Mouse (Mus musculus): ENCODE results near the gene Snx17. TPM values are rescaled to one million over a fixed set of nuclear protein-coding genes. Genes with fewer than 3 reads are reported as not detected.
A peak's percentile ranks its signal among the peaks of the same experiment; 100 is the strongest.
"Not testable (repeated sequence)": the region's sequence is repeated elsewhere in the genome, so short reads cannot be mapped to it uniquely, and the experiment has no call there.

Gene Snx17
- polyA plus RNA-seq, 1 experiment from 2014 or later, result 135 TPM

DNA sequence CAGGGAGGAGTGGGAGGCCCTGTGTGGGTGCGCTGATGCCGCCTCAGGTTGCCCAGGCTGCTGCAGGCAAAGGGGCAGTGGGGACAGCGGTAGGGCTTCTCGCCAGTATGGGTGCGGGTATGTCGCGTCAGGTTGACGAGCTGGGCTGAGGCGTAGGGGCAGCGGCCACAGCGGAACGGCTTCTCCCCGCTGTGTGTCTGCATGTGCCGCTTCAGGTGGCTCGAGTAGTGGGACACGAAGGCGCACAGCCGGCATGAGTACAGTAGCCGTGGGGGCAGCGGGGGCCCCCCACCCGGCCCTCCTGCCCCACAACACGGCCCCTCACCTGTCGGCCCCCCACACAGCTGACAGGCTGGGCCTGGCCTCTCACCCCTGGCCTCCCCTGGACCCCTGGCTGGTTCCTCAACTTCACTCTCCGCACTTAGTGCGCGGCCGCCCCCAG is 7.3 kb downstream of the Snx17 start:
- no peak overlapping the region for H3K27ac ChIP-seq (ENCODE audit: low read depth, low read length)

DNA sequence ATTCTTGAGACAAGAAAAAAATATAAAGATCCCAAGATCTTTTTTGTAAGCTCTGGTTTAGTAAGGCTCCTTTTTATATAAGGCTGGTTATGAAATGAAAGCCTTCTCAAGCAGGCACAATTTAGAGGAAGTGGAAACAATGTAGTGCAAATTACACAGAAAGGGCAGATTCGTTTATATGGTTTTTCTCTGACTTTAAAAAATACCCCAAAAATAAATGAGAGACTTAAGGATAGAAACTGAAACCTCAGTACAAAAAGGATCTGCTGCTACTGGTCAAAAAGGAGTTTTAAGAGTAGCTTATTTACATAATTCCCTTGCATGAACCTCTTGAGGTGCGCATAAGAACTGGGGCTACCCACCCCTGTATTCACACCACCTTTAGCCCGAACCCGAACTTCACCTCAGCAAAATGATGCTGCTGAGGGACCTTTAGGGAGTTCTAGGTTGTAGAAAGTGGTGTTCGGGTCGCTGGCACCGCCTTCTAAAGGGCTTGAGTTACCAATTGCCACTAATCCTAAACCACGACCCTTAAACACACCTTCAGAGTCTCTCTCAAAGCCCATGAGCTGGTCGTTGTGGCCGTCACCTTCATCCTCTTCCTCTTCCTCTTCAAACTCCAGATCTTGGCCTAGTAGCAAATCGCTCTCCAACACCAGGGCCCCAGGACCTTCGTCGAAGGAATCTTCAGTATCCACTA is 8.2 kb downstream of the Snx17 start:
- 21% methylated on average over 13 of the region's 13 CpGs for WGBS
- peak overlapping the region; percentile 76; the same call in 1 of the 2 replicates for H3K27ac ChIP-seq (ENCODE audit: low read depth, low read length)
- DNase-seq (ENCODE audit: low spot score) (peak; percentile 4), ATAC-seq (no peak)
- H3K36me3 ChIP-seq (ENCODE audit: control insufficient read depth, insufficient read depth, low read length), result peaks cover 83% of the 10 kb centered on the region
- H3K4me3 ChIP-seq (ENCODE audit: low read depth, low read length), result peak overlapping the region; percentile 86
- peak overlapping the region; percentile 95 for H3K4me2 ChIP-seq (ENCODE audit: low read length)
- H3K27me3 ChIP-seq (replicated peaks; ENCODE audit: control insufficient read depth, insufficient read depth, low read length), result no peaks in the 10 kb centered on the region
- H3K9ac ChIP-seq (ENCODE audit: low read length), result peak overlapping the region; percentile 93
- H3K9me3 ChIP-seq (replicated peaks; ENCODE audit: control insufficient read depth, low read length), result 0 out of 2 replicates have a peak, but pooled peaks cover 3% of the 10 kb centered on the region
- peaks cover 15% of the 10 kb centered on the region for H3K4me1 ChIP-seq (ENCODE audit: control insufficient read depth, insufficient read depth, low read length)

More for the DNA sequence above, 7.3 kb downstream of the Snx17 start:
- no peak overlapping the region for H3K4me2 ChIP-seq (ENCODE audit: low read length)
- 90% methylated on average over 27 of the region's 27 CpGs for WGBS
- H3K4me3 ChIP-seq (ENCODE audit: low read depth, low read length), result 0 out of 2 replicates have a peak overlapping the region, but pooled peaks have one; percentile 86
- H3K9ac ChIP-seq (ENCODE audit: low read length), result no peak overlapping the region
- H3K36me3 ChIP-seq (ENCODE audit: control insufficient read depth, insufficient read depth, low read length), result peaks cover 83% of the 10 kb centered on the region
- no peaks in the 10 kb centered on the region for H3K27me3 ChIP-seq (replicated peaks; ENCODE audit: control insufficient read depth, insufficient read depth, low read length)
- DNase-seq (ENCODE audit: low spot score), result no peak
- H3K4me1 ChIP-seq (ENCODE audit: control insufficient read depth, insufficient read depth, low read length), result peaks cover 15% of the 10 kb centered on the region
- ATAC-seq, result no peak
- 0 out of 2 replicates have a peak, but pooled peaks cover 3% of the 10 kb centered on the region for H3K9me3 ChIP-seq (replicated peaks; ENCODE audit: control insufficient read depth, low read length)

DNA sequence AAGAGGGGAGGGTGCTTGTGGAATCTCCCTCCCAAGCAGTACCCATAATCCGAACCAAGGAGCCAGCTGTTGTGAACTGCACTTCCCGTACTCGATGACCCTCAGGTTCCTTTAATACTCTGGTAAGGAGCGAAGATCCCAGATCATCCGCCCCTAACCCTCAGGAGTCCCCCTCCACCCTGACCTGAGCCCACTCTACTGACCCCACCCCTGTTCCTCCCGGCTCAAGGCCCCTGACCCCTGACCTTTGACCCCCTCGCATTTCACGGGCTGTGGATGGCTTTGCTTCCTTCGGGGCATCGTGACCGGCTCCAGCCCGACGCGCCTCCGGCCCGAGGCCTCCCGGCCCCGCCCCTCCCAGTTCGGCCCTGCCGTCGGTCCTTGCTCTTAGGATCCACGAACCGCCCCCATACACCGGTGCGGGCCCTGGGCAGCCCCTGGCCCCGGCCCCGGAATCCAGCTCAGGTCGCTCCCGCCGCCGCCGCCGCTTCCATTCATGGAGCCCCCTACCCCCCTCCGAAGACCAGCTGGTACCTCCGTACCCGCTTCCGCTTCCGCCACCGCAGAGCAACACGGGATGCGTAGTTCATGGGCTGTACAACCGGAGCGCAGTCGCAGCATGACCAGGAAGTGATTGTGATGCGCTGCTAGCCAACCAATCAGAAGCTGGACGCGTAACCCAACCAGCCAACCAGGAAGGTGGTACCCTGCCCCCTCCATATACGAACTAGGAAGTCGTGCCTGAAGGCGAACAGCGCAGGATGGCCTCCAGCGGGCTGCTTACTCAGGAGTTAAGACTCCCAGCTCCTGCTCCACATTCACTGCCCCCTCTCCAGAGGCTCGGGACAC is 8.9 kb downstream of the Snx17 start, which contains the start of gene Zfp513:
Zfp513 (minus strand) TSS at position 562 of the 849 bp plus-strand sequence.
- Histone ChIP-seq H3K4me2 (ENCODE audit: low read length) (peak within 1 kb of the TSS; percentile 95), H3K9me3 (replicated peaks; ENCODE audit: control insufficient read depth, low read length) (0 out of 2 replicates have a peak, but pooled peaks cover 3% of the 10 kb centered on the region), H3K4me1 (ENCODE audit: control insufficient read depth, insufficient read depth, low read length) (peaks cover 15% of the 10 kb centered on the region), H3K27me3 (replicated peaks; ENCODE audit: control insufficient read depth, insufficient read depth, low read length) (no peaks in the 10 kb centered on the region), H3K36me3 (ENCODE audit: control insufficient read depth, insufficient read depth, low read length) (peaks cover 83% of the 10 kb centered on the region), H3K27ac (ENCODE audit: low read depth, low read length) (peak within 1 kb of the TSS; percentile 82), H3K4me3 (ENCODE audit: low read depth, low read length) (peak within 1 kb of the TSS; percentile 86), H3K9ac (ENCODE audit: low read length) (peak within 1 kb of the TSS; percentile 93)
- WGBS, result under 1% methylated on average over 53 of the region's 53 CpGs
- ATAC-seq, result peak; percentile 98
- peak; percentile 99 for DNase-seq (ENCODE audit: low spot score)

DNA sequence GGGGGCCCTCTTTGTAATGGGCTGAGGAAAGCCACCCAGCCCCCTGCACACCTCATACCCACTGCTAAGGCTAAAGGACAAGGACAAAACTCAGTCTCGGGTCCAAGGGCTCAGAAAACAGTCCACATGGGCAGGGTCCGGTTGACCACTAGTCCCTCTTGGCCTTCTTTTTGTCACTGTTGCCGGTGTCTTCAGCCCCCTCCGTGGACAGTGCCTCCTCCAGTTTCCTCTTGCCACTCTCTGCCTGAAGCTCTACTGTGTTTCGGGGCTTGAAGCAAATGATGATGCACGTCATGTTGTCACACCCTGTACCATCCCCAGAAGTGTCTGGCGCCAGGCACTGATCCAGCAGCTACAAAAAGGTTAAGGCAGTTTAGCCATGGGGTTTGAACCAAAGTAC is 9.9 kb downstream of the Snx17 start:
- H3K9ac ChIP-seq (ENCODE audit: low read length), result peak overlapping the region; percentile 52; the same call in 1 of the 2 replicates
- H3K4me2 ChIP-seq (ENCODE audit: low read length), result peak overlapping the region; percentile 70
- DNase-seq (ENCODE audit: low spot score), result no peak
- 85% methylated on average over 7 of the region's 7 CpGs for WGBS
- H3K9me3 ChIP-seq (replicated peaks; ENCODE audit: control insufficient read depth, low read length), result 0 out of 2 replicates have a peak, but pooled peaks cover 3% of the 10 kb centered on the region
- H3K36me3 ChIP-seq (ENCODE audit: control insufficient read depth, insufficient read depth, low read length), result peaks cover 83% of the 10 kb centered on the region
- H3K27me3 ChIP-seq (replicated peaks; ENCODE audit: control insufficient read depth, insufficient read depth, low read length), result no peaks in the 10 kb centered on the region
- peaks cover 15% of the 10 kb centered on the region for H3K4me1 ChIP-seq (ENCODE audit: control insufficient read depth, insufficient read depth, low read length)
- peak overlapping the region; percentile 82; the same call in 1 of the 2 replicates for H3K27ac ChIP-seq (ENCODE audit: low read depth, low read length)
- no peak for ATAC-seq
- peak overlapping the region; percentile 86; the same call in 1 of the 2 replicates for H3K4me3 ChIP-seq (ENCODE audit: low read depth, low read length)

DNA sequence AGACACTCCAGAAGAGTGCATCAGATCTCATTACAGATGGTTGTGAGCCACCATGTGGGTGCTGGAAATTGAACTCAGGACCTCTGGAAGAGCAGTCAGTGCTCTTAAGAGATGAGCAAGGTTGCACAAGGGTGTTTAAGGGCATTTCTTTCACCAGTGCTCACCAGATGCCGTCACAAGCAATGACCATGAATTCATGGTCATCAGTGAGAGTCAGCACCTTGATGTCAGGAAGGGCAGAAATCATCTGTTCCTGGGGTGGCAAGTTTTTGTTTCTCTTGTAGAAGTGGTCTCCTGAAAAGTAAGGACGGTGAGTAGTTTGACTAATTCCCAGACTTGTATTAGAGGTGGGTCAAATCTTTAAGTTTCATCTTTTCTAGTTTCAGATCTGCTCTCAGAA is 10.8 kb downstream of the Snx17 start:
- ATAC-seq, result no peak
- 93% methylated on average over 2 of the region's 2 CpGs for WGBS
- no peak overlapping the region for H3K9ac ChIP-seq (ENCODE audit: low read length)
- peaks cover 74% of the 10 kb centered on the region for H3K36me3 ChIP-seq (ENCODE audit: control insufficient read depth, insufficient read depth, low read length)
- no peaks in the 10 kb centered on the region for H3K27me3 ChIP-seq (replicated peaks; ENCODE audit: control insufficient read depth, insufficient read depth, low read length)
- no peak for DNase-seq (ENCODE audit: low spot score)
- 0 out of 2 replicates have a peak, but pooled peaks cover 3% of the 10 kb centered on the region for H3K9me3 ChIP-seq (replicated peaks; ENCODE audit: control insufficient read depth, low read length)
- H3K4me2 ChIP-seq (ENCODE audit: low read length), result no peak overlapping the region
- H3K4me3 ChIP-seq (ENCODE audit: low read depth, low read length), result no peak overlapping the region
- no peak overlapping the region for H3K27ac ChIP-seq (ENCODE audit: low read depth, low read length)
- peaks cover 15% of the 10 kb centered on the region for H3K4me1 ChIP-seq (ENCODE audit: control insufficient read depth, insufficient read depth, low read length)

DNA sequence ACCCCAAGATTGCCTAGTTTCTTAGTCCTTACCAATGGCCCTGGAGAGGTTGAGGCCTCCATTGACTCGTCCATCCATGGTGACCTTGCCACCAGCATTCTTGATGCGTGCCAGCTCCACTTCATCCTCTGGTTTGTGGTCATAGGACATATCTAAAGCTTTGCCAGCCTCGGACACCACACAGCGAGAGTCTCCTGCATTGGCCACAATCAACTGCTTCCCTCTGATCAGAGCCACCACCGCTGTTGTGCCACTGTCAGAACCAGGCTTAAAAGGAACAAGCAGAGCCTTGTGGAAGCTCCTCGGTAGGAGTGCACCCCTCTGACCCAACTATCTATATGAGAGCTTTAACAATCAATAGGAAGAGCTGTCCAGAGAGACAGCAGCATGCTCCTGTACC is 11.4 kb downstream of the Snx17 start:
- H3K9ac ChIP-seq (ENCODE audit: low read length), result no peak overlapping the region
- peaks cover 15% of the 10 kb centered on the region for H3K4me1 ChIP-seq (ENCODE audit: control insufficient read depth, insufficient read depth, low read length)
- 95% methylated on average over 6 of the region's 6 CpGs for WGBS
- no peaks in the 10 kb centered on the region for H3K27me3 ChIP-seq (replicated peaks; ENCODE audit: control insufficient read depth, insufficient read depth, low read length)
- no peak overlapping the region for H3K4me3 ChIP-seq (ENCODE audit: low read depth, low read length)
- H3K9me3 ChIP-seq (replicated peaks; ENCODE audit: control insufficient read depth, low read length), result 0 out of 2 replicates have a peak, but pooled peaks cover 3% of the 10 kb centered on the region
- peaks cover 69% of the 10 kb centered on the region for H3K36me3 ChIP-seq (ENCODE audit: control insufficient read depth, insufficient read depth, low read length)
- ATAC-seq (no peak), DNase-seq (ENCODE audit: low spot score) (no peak)
- H3K27ac ChIP-seq (ENCODE audit: low read depth, low read length), result no peak overlapping the region
- H3K4me2 ChIP-seq (ENCODE audit: low read length), result no peak overlapping the region

DNA sequence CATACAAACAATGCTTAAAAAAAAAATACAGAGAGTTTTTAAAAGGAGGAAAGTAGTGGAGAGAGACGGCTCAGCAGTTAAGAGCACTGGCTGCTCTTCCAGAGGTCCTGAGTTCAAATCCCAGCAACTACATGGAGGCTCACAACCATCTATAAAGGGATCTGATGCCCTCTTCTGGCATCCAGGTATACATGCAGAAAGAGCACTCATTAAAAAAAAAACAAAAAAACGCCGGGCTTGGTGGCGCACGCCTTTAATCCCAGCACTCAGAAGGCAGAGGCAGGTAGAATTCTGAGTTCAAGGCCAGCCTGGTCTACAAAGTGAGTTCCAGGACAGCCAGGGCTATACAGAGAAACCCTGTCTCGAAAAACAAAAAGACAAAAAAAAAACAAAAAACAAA is 23.5 kb downstream of the Snx17 start:
- not testable (repeated sequence) for H3K4me2 ChIP-seq (ENCODE audit: low read length); H3K4me1 ChIP-seq (ENCODE audit: control insufficient read depth, insufficient read depth, low read length); DNase-seq (ENCODE audit: low spot score); H3K9me3 ChIP-seq (replicated peaks; ENCODE audit: control insufficient read depth, low read length); H3K27me3 ChIP-seq (replicated peaks; ENCODE audit: control insufficient read depth, insufficient read depth, low read length); H3K27ac ChIP-seq (ENCODE audit: low read depth, low read length); H3K9ac ChIP-seq (ENCODE audit: low read length); ATAC-seq; H3K36me3 ChIP-seq (ENCODE audit: control insufficient read depth, insufficient read depth, low read length); H3K4me3 ChIP-seq (ENCODE audit: low read depth, low read length)
- 87% methylated on average over 6 of the region's 6 CpGs for WGBS

DNA sequence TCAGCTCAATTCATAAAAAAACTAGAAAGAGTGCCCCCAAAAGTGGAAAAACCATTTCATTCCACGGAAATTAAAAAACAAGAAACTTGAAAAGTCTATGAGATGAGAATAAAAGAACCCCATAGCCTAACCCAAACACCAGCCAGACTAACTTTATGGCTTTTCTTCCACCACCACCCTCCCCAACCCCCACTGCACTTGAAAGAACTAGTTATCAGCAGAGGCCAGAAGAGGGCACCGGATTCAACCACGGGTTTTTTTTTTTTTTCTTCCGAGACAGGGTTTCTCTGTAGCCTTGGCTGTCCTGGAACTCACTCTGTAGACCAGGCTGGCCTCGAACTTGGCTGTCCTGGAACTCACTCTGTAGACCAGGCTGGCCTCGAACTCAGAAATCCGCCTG is 25.3 kb downstream of the Snx17 start:
- no peak overlapping the region for H3K4me2 ChIP-seq (ENCODE audit: low read length)

More for the DNA sequence above, 25.3 kb downstream of the Snx17 start:
- Histone ChIP-seq H3K9ac (ENCODE audit: low read length) (no peak overlapping the region), H3K4me1 (ENCODE audit: control insufficient read depth, insufficient read depth, low read length) (peaks cover 5% of the 10 kb centered on the region; the same call in 1 of the 2 replicates), H3K4me3 (ENCODE audit: low read depth, low read length) (no peak overlapping the region), H3K36me3 (ENCODE audit: control insufficient read depth, insufficient read depth, low read length) (no peaks in the 10 kb centered on the region), H3K9me3 (replicated peaks; ENCODE audit: control insufficient read depth, low read length) (no peaks in the 10 kb centered on the region), H3K27me3 (replicated peaks; ENCODE audit: control insufficient read depth, insufficient read depth, low read length) (no peaks in the 10 kb centered on the region), H3K27ac (ENCODE audit: low read depth, low read length) (no peak overlapping the region)
- ATAC-seq, result no peak
- DNase-seq (ENCODE audit: low spot score), result no peak
- WGBS, result 77% methylated on average over 7 of the region's 7 CpGs

All from forebrain, embryonic 14.5 days (tissue).